Mouse (Mus musculus) common myeloid progenitor, adult 5-6 weeks (primary cell): ENCODE data around the gene Apela. TPM values are rescaled to one million over a fixed set of nuclear protein-coding genes. Genes with fewer than 3 reads are reported as not detected.
"Not testable (repeated sequence)": the region's sequence is repeated elsewhere in the genome, so short reads cannot be mapped to it uniquely, and the experiment has no call there.

Source experiments
- ATAC-seq: replicated peaks from 2 replicates; pipeline ENCODE4 v1.8.0; 2016; ENCODE audit warnings: low read depth, mild to moderate bottlenecking, moderate TSS enrichment, inconsistent platforms; ENCODE audit not compliant: poor library complexity, severe bottlenecking
- total RNA-seq: library from RNA; stranded (forward); fragments of 200-1000, 187-1606 nt; gene quantifications from 2 replicates; pipeline ENCODE4 v1.2.3, GENCODE M21; 2017

The Apela gene
- total RNA-seq, 1 experiment from 2014 or later = not detected

- no peak for ATAC-seq
Observed at GRCm38 (mm10) chr8:65029776-65030175, 7.4 kb downstream of the Apela start.

GRCm38 (mm10) chr8:65028959-65029686 is 8.0 kb downstream of the Apela start:
- no peak for ATAC-seq

- peak; percentile 60; the same call in 1 of the 2 replicates for ATAC-seq
Observed at GRCm38 (mm10) chr8:65022485-65022884, 14.7 kb downstream of the Apela start.

GRCm38 (mm10) chr8:65018423-65018822 is 18.7 kb downstream of the Apela start, which contains the start of the genes Trim61 and Trim60:
Trim61 (minus strand) TSS chr8:65018523.
Trim60 (minus strand) TSS chr8:65018584.
- ATAC-seq = no peak

GRCm38 (mm10) chr8:65007616-65008015 is 29.5 kb downstream of the Apela start:
- ATAC-seq = not testable (repeated sequence)

- no peak for ATAC-seq
Observed at GRCm38 (mm10) chr8:64998806-64999365, 38.2 kb downstream of the Apela start.

- no peak for ATAC-seq
Observed at GRCm38 (mm10) chr8:64987731-64988130, 49.4 kb downstream of the Apela start, which contains the start of gene Trim75. Trim75 (minus strand) TSS chr8:64987831.

- no peak for ATAC-seq
Observed at GRCm38 (mm10) chr8:64983150-64983897, 53.8 kb downstream of the Apela start.

Other genes with a start within 250 kb of the Apela start
- gene Klhl2, start 187.3 kb downstream of the Apela start, total RNA-seq = 12.9 and 15.9 TPM in 2 replicates
- 14.4 and 16.7 TPM in 2 replicates for gene Tmem192, start 90.2 kb downstream of the Apela start, total RNA-seq
- not detected in 2 replicates for gene Trim75, start 49.5 kb downstream of the Apela start, total RNA-seq
- not detected in 2 replicates for gene Trim61, start 18.8 kb downstream of the Apela start, total RNA-seq
- gene Trim60, start 18.8 kb downstream of the Apela start, total RNA-seq = not detected in 2 replicates
- gene Gm10663, start 37.7 kb upstream of the Apela start, total RNA-seq = not detected in 2 replicates
- not detected in 2 replicates for gene BC030870, start 92.2 kb upstream of the Apela start, total RNA-seq